Mouse (Mus musculus) monocyte, adult 5-6 weeks (primary cell): ENCODE measurements around the gene Vps16. TPM values are rescaled to one million over a fixed set of nuclear protein-coding genes. Genes with fewer than 3 reads are reported as not detected.

Experiments used
- ATAC-seq: fragments of 153-309, 156-312 bp; replicated peaks from 2 replicates; pipeline ENCODE4 v1.8.0; 2017; ENCODE audit warnings: mild to moderate bottlenecking; ENCODE audit not compliant: low TSS enrichment, insufficient number of reproducible peaks, severe bottlenecking, poor library complexity, low FRiP score
- total RNA-seq: library from RNA; stranded (forward); fragments of 200-1000, 200-491, 200-594 nt; gene quantifications from 3 replicates; pipeline ENCODE4 v1.2.3, GENCODE M21; 2017

The Vps16 gene
- 199 to 267 TPM (median 223 TPM) in 3 replicates for total RNA-seq

DNA sequence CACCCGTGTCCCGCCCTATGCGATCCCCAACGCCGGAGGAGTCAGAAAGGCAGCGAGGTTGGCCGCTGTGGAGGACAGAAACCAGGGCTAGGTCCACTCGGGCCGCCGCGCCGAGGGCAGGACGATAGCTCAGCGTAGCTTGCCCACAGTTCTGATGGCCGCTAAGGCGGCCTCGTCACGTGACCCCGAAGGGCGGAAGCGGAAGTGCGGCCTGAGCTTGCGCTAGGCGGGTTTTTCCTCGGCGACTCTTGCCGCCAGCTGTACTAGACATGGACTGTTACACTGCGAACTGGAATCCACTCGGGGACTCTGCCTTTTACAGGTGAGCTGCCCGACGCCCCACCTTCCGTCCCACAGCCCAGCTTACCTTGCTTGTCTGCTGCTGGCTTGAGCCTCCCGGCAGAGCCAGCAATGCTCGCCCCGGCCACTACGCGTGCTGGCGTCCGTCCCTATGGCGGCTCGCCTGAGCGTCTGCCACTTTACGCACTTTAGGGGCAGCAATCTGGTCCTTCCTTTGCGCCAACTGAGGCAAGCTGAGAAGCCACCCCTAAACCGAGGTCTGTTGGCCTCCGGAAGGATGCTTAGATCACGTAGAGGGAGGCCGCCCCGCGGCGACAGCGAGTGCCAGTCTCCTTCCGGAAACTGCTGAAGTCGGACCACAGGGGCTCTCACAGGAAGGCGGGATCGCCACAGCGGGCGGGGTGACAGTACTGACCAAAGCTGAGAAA is at the start of gene Vps16, which contains the start of gene Pced1a:
Gene Vps16 (plus strand): TSS at position 214 of the 728 bp plus-strand sequence.
Gene Pced1a (minus strand): TSS at position 576 of the 728 bp plus-strand sequence.
- peak; percentile 85 for ATAC-seq

DNA sequence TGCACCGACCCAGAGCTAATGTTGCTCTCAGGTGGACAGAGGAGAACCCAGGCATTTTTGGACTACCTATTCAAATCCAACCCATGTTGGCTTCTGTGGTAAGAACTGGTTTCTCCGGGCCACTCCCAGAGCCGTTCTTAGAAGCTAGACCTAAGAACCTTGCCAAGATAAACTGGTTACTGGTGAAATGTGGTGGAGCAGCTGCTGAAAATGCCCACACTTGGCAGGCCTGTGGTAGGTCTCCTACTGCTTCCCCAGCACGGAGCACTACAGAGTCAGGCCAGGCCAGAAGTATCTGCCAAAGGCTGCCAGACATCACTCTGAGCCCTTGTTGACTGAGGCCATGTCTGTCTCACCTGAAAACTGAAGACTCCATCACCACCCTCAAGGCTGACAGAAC is 49.2 kb upstream of the Vps16 start:
- ATAC-seq = no peak

DNA sequence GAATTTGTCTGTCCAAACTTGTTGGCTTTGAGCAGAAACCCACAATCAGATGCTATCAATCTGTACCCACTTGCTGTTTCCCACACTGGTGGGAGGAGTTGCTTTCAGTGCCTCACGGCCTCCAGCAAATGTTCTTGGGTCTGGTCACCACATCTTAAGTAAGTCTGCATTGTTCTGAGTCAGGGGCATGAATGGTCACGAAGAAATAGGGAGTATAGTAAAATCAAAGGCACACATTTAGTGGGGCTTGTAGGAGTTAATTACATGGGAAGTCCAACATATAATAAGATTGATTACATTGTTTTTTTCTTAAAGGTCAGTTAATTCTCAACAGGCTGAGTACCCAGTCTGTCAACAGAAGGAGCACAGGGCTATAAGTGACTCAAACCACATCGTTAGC is 40.9 kb upstream of the Vps16 start:
- ATAC-seq = no peak

DNA sequence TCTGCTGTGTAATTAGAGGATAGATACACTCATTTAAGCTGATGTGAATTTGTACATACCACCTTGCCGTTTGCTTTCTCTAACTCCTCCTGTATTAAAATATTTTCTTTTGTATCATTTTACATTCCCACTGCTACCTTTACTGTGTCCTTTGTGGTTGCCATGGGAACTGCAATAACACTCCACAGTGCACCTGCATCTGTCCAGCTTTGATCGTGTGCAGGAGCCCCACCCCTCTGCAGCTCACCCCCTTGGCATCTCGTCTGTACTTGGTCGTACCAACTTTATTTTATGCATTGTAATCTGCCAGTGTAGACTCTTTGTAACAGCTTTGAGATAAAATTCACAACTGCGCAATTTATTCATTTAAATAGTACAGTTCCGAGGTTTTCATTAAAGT is 40.2 kb upstream of the Vps16 start:
- ATAC-seq = no peak

DNA sequence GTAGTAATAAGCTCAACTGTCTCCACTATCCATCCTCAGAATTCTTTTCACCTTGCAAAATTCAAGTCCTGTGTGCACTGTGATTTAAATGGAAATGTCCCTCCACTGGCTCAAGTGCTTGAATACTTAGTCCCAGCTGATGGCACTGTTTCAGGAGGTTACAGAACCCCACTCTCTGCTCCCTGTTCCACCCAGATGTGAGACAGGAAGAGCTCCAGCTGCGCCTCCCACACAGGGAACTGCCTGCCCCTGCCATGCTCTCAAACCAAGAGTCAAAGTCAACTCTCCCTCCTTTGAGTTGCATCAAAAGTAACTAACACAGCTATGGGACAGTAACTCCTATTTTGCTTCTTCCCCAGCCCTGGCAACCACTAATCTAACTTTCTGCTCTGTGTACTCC is 37.9 kb upstream of the Vps16 start:
- ATAC-seq = no peak

DNA sequence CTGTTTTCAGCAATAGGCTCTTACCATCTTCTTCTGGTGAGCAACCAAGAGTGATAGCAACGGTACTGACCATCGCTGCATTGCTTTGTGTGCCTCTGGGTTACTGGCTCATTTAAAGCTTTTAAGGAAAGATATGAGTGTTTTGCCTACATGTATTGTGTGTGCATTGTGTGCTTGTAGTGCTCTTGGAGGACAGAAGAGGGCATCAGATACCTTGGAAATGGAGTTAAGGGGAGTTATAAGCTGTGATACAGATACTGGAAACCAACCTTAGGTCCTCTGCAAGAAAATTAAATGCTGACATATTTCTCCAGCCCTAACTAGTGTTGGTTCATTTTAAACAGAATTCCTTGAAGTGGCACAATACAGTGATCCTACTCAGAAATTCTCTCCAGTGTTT is 35.3 kb upstream of the Vps16 start:
- ATAC-seq = no peak

DNA sequence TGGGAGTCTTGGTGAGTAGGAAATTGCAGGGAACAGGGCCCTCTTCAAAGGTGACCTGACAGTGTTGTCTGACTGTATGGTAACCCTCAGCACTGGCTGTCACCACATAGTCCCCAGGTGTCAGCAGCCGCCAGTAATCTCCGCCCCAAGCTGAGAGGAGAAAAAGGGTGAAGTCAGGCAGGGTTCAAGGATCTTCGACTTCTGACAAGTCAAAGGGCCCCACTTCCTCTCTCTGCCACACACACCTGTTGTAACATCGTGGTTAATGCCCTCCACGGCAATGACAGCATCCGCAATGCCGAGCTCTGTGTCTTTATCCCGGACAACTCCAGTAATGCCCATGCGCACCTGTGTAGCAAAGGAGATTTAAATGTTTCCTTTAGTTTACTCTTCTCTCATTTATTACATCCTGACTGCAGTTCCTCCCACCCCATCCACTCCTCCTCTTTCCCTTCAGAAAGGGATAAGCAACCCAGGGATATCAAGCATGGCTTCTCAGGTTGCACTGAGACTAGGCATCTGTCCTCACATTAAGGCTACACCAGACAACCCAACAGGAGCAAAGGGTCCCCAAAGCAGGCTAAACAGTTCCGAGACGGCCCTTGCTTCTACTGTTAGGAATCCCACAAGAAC is 33.0 kb upstream of the Vps16 start:
- ATAC-seq = no peak

DNA sequence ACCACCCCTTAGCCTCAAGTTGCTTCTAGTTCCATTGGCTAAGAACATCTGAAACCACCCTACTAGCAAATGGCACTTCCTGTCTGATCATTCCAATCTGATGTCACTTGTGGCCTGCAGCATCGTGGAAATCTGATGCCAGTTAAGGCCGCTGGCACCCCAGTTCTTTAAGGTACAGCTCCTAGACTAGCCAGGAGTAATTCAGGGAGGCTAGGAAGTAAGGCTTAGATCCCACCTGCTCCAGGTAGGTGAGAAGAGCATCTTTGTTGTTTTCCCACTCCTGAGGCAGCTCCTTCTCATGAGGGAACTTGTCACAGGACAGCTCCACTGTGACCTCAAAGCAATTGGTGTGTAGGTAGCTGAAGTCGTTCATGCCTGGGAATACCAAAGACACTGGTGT is 31.3 kb upstream of the Vps16 start:
- ATAC-seq = no peak

DNA sequence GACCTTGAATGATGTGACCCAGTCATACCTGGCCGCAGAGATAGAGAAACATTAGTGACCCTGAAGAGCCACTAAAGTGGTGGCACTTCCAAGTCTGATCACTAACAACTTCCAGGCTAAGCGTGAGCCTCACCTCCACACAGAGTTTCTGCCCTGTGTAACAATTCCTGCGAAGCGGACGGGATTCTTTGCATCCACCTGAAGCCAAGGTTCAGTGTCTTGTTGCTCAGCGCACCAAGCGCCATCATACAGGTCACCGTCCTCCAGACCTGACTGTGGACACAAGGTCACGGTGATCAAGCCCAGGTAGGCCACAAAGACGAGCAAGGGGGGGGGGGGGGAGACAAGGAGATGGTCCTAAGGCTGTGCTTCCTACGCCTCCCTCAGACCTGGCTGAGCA is 28.4 kb upstream of the Vps16 start:
- no peak for ATAC-seq

DNA sequence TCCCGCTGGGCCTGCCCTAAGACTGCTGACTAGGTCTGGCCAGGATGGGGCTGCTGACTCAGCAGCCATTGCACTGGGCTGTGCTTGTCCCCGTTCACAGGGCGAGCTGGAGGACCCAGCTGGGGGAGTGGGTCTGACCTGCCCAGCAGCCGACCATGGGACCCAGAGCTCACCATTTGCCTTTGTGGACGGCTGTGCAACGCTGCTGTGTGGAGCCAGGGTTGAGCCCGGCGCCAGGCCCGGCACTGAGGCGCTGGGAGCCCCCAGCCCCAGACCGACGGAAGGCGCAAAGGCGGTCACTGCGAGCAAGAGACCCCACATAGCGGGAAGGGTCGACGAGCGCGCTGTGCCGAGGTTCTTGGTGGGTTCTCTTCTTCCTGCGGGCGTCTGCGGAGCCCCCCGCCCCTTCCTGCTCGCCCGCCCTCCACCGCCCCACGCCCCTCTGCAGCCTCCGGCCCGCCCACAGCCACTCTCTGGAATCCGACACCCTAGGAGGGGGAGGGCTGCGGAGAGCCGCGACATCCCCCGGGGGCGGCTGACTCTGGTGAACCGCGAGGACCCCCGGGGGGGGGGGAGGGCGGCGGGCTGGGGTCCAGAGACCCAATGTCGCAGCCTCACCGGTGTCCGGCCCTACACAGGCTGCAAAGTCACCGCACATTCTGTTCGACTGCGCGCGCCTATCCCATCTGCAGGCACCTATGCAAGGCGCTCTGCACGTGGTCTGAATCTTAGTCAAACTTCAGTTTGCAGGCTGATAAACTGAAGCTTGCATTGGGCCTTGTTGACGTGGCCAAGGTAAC is 26.8 kb upstream of the Vps16 start, which contains the start of gene Cpxm1:
Gene Cpxm1 (minus strand): TSS at position 389 of the 800 bp plus-strand sequence.
- no peak for ATAC-seq

DNA sequence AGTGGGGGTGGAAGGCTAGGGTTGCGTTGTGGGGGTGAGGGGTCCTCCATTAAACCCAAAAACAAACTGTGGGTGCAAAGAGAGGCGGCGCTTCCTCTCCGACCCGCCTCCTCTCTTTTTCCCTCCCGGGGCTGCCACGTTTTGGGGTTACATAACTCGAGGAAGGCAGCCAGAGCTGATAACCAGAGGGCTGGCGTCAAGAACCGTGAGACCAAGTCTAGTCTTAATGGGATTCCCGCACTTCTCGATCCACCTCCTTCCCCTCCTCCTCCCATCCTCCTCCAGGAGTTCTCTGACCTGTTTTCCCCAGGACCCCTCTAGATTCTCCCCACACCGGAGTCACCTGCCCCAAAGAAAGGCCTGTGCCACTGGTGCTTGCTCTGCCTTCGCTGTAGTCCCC is 26.0 kb upstream of the Vps16 start:
- ATAC-seq = no peak

DNA sequence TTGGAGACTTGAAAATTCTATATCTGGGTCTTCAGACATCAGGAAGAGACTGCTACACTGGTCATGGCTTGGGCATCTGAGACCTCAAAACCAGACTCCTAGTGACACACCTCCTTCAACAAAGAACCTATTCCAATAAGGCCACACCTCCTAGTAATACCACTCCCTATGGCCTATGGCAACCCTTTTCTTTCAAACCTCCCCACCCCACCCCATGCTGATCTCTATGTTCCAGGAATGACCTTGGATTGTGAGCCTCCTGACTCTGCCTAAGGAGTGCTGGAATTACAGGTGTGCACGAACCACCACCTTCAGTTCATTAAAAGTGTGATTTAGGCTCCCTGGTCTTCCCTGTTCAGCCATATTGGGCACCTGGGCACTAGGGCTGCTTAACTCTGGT is 24.1 kb upstream of the Vps16 start:
- ATAC-seq = no peak

DNA sequence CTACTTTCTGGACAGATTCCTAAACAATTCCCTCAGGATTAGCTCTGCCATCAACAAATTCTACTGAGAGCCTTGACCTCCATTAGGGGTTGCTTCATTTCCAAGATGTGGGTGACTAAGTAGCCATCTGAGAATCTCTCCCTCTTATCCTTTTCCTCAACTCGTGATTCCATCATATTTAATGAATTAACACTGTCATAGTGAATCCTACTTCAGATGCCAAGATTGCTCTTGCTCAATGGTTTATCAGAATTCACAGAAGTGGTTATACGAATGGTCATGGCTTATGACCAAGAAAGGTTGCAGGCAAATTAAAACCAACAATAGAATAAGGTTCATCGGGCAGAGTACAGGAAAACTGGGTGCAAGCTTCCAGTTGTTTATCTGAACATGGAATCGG is 22.2 kb upstream of the Vps16 start:
- no peak for ATAC-seq

DNA sequence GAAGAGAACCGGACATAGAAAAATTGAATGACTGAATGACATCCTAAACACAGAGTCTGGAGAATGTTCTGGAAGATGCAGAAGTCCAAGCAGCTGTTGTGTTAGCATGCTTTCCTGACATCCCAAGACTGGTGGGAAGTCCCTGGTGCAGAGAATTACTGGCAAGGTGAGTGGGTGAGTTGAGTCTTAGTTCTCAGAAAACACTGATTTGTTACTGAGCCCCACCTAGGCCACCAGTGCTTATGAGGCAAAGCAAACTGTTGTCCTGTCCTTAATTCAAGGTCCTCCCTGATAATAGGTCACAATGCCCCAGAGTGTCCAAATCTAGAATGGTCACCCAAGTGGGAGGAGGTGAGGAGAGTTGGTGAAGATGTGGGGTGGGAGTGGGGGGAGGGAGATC is 19.2 kb upstream of the Vps16 start, which contains the start of the genes Gm28372 and 1700020A23Rik:
Gene Gm28372 (plus strand): TSS at position 301 of the 400 bp plus-strand sequence.
Gene 1700020A23Rik (plus strand): TSS at position 321 of the 400 bp plus-strand sequence.
- ATAC-seq = no peak

DNA sequence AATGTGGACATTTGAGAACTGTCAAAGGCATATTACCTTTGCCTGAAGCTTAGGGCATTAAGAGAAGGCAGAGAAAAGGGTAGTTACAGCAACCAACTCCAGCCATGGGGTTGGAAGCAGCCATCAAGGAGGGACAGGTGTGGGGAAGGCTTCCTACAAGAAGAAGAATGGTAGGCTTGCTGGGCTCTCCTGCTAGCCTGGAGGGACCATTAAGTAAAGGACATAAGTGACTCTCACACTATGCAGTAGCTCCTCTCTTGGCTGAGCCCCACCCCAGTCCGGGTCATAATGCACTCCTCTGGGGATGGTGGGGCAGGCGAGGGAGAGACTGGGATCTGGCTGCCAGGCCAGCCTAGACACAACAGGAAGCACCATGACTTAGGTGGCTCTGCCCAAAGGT is 18.0 kb upstream of the Vps16 start, which contains the start of gene Tmem239:
Gene Tmem239 (plus strand): TSS at position 301 of the 400 bp plus-strand sequence.
- no peak for ATAC-seq

DNA sequence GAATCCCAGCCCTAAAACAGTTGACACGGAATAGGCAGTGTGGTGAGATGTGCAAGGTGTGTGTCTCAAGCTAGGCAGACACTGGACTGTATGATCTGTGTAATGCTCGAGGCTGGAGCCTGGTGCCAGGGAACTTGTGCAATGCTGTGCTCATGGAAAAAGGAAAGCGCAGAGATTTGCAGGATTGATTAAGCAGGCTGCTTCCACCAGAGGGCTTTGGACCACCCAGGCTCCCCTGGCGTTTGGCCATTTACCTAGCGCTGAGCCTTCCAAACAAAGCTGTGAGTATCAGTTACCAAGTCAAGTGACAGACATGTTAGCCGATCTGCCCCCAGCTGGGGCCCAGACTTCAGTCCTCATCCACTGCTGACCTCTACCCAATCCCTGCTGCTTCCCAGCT is 15.9 kb upstream of the Vps16 start:
- no peak for ATAC-seq

DNA sequence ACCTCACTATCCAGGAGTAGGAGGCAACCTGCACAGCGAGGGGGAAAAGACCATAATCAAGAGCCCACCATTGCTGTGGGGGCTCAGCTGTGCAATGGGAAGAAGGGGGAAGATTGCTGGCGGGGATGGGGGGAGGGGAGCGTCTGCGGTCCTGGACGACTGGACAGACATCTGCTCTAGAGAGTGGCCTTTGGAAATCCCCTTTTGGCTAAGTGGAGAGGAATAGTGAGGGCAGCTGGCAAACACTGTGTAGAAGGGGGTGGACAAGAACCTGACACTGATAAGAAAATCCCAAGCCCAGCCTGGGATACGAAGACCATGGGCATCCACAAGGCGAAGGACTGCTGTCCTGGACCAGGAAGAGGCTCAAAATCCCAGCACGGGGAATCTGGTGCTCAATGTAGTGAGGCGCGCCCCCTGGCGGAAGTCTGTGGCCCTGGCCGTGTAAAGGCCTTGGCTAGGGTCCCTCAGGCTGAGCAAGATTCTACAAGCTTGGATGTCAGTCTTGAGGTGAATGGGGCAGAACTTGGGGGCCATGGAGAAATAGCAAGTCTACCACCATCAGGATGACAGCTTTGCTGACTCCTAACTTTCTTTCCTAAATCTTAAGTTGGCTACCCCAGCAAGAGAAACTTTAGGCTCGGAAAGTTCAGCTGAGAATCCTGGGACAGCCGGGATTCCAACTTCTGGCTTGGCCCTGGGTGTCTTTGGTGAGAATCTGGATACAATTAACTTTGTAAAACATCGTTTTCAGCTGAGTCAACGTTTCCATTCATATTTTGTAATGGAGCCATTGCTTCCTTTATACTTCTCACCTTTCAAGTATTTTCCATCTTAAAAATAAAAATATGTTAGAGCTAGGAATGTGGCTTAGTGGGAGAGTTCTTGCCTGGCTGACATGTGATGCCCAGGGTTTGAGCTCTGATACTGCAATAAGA is 12.3 kb upstream of the Vps16 start:
- ATAC-seq = peak; percentile 79

DNA sequence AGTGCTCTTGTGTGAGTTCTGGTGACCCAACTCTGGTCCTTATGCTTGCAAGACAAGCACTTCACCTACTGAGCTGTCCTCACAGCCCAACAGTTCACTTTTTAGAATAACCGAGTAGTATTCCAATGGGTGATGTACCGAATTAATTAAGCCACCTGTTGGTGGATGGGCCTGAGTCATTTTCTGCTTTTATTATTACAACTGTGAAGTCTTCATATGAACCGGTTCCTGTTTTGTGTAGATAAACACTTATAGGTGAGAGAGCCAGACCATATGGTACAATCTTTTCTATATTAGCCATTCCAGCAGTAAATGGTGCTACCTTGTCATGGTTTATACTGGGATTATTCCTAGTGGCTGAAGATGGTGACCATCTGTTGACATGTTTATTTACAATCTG is 11.4 kb upstream of the Vps16 start:
- no peak for ATAC-seq
